Mouse (Mus musculus): ENCODE measurements around the gene Mindy4.

DNA sequence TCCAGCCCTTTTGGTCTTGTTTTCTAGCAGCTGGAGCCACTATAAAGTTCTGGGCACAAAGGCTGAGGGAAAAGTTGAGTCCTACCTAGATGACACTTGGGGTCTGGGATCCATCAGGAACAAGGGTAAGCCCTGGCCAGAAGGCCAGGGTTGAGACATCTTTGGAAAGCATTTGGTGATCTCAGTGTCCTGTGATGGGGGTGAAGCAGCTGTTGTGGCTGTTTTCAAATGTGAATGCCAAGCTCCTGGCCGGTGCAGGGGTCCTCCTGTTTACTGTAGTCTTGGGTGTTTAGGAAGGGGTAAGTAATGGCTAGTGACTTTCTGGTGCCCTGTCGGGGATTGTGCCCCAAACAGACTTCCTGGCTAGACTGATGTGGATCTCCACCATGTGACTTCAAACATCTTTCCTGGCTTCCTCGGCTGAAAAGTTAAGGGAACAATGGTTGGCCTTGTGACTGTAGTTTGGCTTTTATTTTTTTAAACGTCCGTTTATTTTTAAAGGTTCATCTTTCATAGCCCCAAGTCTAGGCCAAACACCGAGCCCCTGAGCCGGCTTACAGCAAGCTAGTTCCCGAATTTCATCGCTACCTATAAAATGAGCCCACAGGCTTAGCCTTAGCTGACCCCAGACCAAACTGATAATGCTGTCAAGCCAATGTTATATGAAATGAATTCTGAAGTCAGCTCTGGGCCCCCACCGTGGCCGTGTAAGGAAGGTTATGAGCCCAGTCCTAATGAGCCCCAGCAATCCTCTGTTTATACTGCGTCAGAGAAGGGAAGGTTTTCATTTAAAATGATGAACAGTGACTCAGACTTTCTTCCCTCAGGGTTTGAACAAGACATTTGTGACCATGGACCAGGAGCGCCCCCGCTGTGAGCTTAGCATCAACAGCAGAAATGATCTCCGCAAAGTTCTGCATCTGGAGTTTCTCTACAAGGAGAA lies 7.5 kb downstream of the Mindy4 start:
- TF ChIP-seq POLR2A (IDR thresholded peaks at IDR 0.05; ENCODE audit: borderline replicate concordance, insufficient read depth, low read length) = no peak
- TF ChIP-seq CTCF (IDR thresholded peaks at IDR 0.05; ENCODE audit: borderline replicate concordance, insufficient read depth, low read depth, low read length) = no peak
